Mouse (Mus musculus): ENCODE measurements around the gene Dlgap1. TPM values are rescaled to one million over a fixed set of nuclear protein-coding genes. Genes with fewer than 3 reads are reported as not detected.
A peak's percentile ranks its signal among the peaks of the same experiment; 100 is the strongest.

The Dlgap1 gene
- polyA plus RNA-seq, 1 experiment from 2014 or later: 0.50 TPM

- H3K36me3 ChIP-seq: no peaks in the 10 kb centered on the region
- H3K27me3 ChIP-seq: no peaks in the 10 kb centered on the region
- H3K9me3 ChIP-seq (replicated peaks): no peaks in the 10 kb centered on the region
- peak overlapping the region; percentile 98 for H3K4me2 ChIP-seq
- H3K4me1 ChIP-seq (replicated peaks): peaks cover 16% of the 10 kb centered on the region
- H3K4me3 ChIP-seq: peak overlapping the region; percentile 83
- peak overlapping the region; percentile 85 for H3K9ac ChIP-seq
- under 1% methylated on average over 33 of the region's 33 CpGs for WGBS
- peak overlapping the region; percentile 96 for H3K27ac ChIP-seq
- no peak for ATAC-seq (replicated peaks; ENCODE audit: insufficient number of reproducible peaks, insufficient read depth, low FRiP score, low read depth)
Observed at GRCm38 (mm10) chr17:70849399-70850232, 880.7 kb downstream of the Dlgap1 start.

GRCm38 (mm10) chr17:70850233-70850995 lies 881.5 kb downstream of the Dlgap1 start:
- H3K27ac ChIP-seq: peak overlapping the region; percentile 96
- H3K9ac ChIP-seq: peak overlapping the region; percentile 85
- peak overlapping the region; percentile 83 for H3K4me3 ChIP-seq
- H3K4me2 ChIP-seq: peak overlapping the region; percentile 98
- ATAC-seq (replicated peaks; ENCODE audit: insufficient number of reproducible peaks, insufficient read depth, low FRiP score, low read depth): peak; percentile 3; the same call in 1 of the 2 replicates
- H3K27me3 ChIP-seq: no peaks in the 10 kb centered on the region
- peaks cover 10% of the 10 kb centered on the region for H3K4me1 ChIP-seq (replicated peaks)
- no peaks in the 10 kb centered on the region for H3K36me3 ChIP-seq
- H3K9me3 ChIP-seq (replicated peaks): no peaks in the 10 kb centered on the region
- WGBS: under 1% methylated on average over 40 of the region's 40 CpGs

DNA sequence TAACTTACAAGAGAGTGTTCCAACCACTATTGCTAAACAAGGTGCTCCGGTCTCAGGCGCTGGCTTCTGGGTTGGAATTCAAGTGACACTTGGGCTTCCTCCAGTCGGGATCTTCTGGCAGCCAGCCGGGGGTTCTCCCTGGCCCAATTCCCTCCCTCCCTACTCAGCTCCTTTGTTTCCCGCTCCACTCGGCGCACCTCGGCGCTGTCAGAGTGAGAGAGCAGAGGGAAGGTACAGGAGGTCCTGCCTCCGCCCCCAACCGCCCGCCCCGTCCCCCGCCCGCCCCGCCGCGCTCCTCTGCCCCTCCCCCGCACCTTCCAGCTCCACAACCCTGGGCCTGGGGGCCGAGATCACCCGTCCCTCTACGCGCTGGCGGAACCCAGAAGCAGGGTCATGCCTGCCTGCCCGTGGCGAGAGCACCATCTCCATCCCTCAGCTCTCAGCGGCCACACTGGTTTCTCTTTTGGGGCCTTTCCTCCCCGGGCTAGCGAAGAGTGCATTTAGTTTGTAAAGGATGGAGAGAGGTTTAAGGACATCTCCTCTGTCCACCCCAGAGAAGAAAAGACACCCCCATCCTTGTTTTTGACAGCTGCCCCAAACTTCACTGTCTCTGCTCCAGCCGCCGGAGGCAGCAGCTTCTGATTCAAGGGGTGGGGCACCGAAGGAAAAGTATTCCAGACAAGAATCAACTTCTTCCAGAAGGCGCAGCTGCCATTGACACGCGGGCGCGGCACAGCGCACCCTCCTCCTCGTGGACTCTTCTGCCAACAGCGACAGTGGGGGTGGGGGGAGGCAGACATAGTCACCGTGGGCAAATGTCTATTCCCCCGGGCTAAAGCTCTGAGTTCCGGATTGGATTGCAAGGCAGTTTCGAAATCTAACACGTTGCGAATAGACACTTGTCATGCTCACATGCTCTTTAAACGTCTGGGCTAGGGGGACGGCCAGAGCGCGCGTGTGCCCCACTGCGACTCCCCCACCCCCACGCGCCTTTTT lies 882.4 kb downstream of the Dlgap1 start:
- H3K27me3 ChIP-seq: no peaks in the 10 kb centered on the region
- peak overlapping the region; percentile 98 for H3K4me2 ChIP-seq
- H3K4me3 ChIP-seq: peak overlapping the region; percentile 83
- ATAC-seq (replicated peaks; ENCODE audit: insufficient number of reproducible peaks, insufficient read depth, low FRiP score, low read depth): peak; percentile 61
- peak overlapping the region; percentile 85 for H3K9ac ChIP-seq
- no peaks in the 10 kb centered on the region for H3K9me3 ChIP-seq (replicated peaks)
- no peaks in the 10 kb centered on the region for H3K36me3 ChIP-seq
- H3K4me1 ChIP-seq (replicated peaks): peaks cover 6% of the 10 kb centered on the region
- WGBS: 1% methylated on average over 51 of the region's 54 CpGs
- H3K27ac ChIP-seq: peak overlapping the region; percentile 96

- ATAC-seq (replicated peaks; ENCODE audit: insufficient number of reproducible peaks, insufficient read depth, low FRiP score, low read depth): no peak
- Histone ChIP-seq H3K9me3 (replicated peaks) (no peaks in the 10 kb centered on the region), H3K9ac (peak overlapping the region; percentile 85), H3K27me3 (no peaks in the 10 kb centered on the region), H3K27ac (peak overlapping the region; percentile 96), H3K36me3 (no peaks in the 10 kb centered on the region), H3K4me3 (peak overlapping the region; percentile 83), H3K4me1 (replicated peaks) (peaks cover 6% of the 10 kb centered on the region), H3K4me2 (peak overlapping the region; percentile 98)
- under 1% methylated on average over 29 of the region's 29 CpGs for WGBS
Observed at GRCm38 (mm10) chr17:70852011-70852685, 883.3 kb downstream of the Dlgap1 start.

GRCm38 (mm10) chr17:70852686-70853386 lies 884.0 kb downstream of the Dlgap1 start:
- Histone ChIP-seq H3K9ac (peak overlapping the region; percentile 85), H3K27ac (peak overlapping the region; percentile 96), H3K36me3 (no peaks in the 10 kb centered on the region), H3K4me2 (peak overlapping the region; percentile 98), H3K9me3 (replicated peaks) (no peaks in the 10 kb centered on the region), H3K4me3 (peak overlapping the region; percentile 83), H3K27me3 (no peaks in the 10 kb centered on the region), H3K4me1 (replicated peaks) (peaks cover 6% of the 10 kb centered on the region)
- ATAC-seq (replicated peaks; ENCODE audit: insufficient number of reproducible peaks, insufficient read depth, low FRiP score, low read depth): peak; percentile 64
- under 1% methylated on average over 51 of the region's 51 CpGs for WGBS

DNA sequence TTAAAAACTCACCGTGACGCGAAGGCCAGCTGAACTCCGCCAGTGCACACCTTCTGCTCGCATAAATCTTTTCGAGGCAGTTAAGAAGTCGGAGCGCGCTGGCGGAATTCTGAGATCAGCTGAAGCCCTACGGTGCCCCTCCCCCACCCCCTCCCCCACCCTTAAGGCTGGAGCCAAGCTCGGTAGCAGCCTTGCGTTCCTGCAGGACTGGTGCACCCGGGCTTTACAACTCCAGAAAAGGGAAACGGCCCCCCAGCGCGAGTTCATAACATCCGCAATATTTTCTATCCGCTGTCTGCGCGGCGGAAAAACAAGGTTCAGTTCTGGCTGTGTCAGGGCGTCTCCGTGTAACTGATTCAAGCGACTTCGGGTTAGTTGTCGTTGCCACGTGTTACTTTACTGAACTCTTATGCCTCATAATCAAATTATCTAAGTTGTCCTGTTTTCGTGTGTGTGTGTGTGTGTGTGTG lies 884.6 kb downstream of the Dlgap1 start, which contains the start of gene Tgif1:
Gene Tgif1, minus strand, starts transcription at position 111 of the 470 bp plus-strand sequence.
- no peak for ATAC-seq (replicated peaks; ENCODE audit: insufficient number of reproducible peaks, insufficient read depth, low FRiP score, low read depth)
- peak within 1 kb of the TSS; percentile 85 for H3K9ac ChIP-seq
- peak within 1 kb of the TSS; percentile 98 for H3K4me2 ChIP-seq
- peaks cover 6% of the 10 kb centered on the region for H3K4me1 ChIP-seq (replicated peaks)
- peak within 1 kb of the TSS; percentile 83 for H3K4me3 ChIP-seq
- H3K27me3 ChIP-seq: no peaks in the 10 kb centered on the region
- no peaks in the 10 kb centered on the region for H3K36me3 ChIP-seq
- peak within 1 kb of the TSS; percentile 96 for H3K27ac ChIP-seq
- no peaks in the 10 kb centered on the region for H3K9me3 ChIP-seq (replicated peaks)
- under 1% methylated on average over 29 of the region's 29 CpGs for WGBS

DNA sequence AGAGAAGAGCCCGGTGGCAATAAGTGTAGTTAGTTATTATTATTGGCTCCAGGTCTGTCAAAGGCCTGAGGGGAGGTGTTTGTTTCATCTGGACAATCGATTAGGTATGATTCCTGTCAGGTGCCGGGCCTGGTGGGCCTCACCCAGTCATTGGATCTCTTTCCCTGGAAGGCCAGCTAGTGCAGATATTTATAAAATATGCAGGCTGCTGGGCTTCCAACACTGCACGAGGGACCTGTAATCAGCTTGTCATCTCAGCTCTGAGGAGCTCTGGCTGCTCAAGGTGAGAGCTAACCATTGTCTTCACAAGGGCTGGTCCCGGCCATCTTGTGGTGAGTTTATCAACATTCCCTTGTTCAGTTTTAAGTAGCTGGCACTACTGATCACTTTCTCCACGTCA lies 885.1 kb downstream of the Dlgap1 start:
- no peaks in the 10 kb centered on the region for H3K9me3 ChIP-seq (replicated peaks)

GRCm38 (mm10) chr17:70856871-70857415 lies 888.1 kb downstream of the Dlgap1 start:
- H3K27me3 ChIP-seq: no peaks in the 10 kb centered on the region
- H3K9ac ChIP-seq: no peak overlapping the region
- no peak for ATAC-seq (replicated peaks; ENCODE audit: insufficient number of reproducible peaks, insufficient read depth, low FRiP score, low read depth)
- no peak overlapping the region for H3K4me2 ChIP-seq
- no peak overlapping the region for H3K27ac ChIP-seq
- H3K36me3 ChIP-seq: no peaks in the 10 kb centered on the region
- 66% methylated on average over 12 of the region's 12 CpGs for WGBS
- no peaks in the 10 kb centered on the region for H3K9me3 ChIP-seq (replicated peaks)
- H3K4me1 ChIP-seq (replicated peaks): peaks cover 6% of the 10 kb centered on the region
- no peak overlapping the region for H3K4me3 ChIP-seq

More for the DNA sequence above, 885.1 kb downstream of the Dlgap1 start:
- H3K27ac ChIP-seq: peak overlapping the region; percentile 96
- no peak for ATAC-seq (replicated peaks; ENCODE audit: insufficient number of reproducible peaks, insufficient read depth, low FRiP score, low read depth)
- H3K27me3 ChIP-seq: no peaks in the 10 kb centered on the region
- H3K4me3 ChIP-seq: peak overlapping the region; percentile 83
- H3K9ac ChIP-seq: no peak overlapping the region
- H3K36me3 ChIP-seq: no peaks in the 10 kb centered on the region
- 32% methylated on average over 6 of the region's 6 CpGs for WGBS
- peak overlapping the region; percentile 98 for H3K4me2 ChIP-seq
- peaks cover 6% of the 10 kb centered on the region for H3K4me1 ChIP-seq (replicated peaks)

GRCm38 (mm10) chr17:70858814-70859213 lies 889.9 kb downstream of the Dlgap1 start:
- Histone ChIP-seq H3K36me3 (no peaks in the 10 kb centered on the region), H3K4me1 (replicated peaks) (peaks cover 5% of the 10 kb centered on the region), H3K4me3 (no peak overlapping the region), H3K9ac (no peak overlapping the region), H3K27ac (no peak overlapping the region), H3K4me2 (no peak overlapping the region), H3K9me3 (replicated peaks) (no peaks in the 10 kb centered on the region), H3K27me3 (no peaks in the 10 kb centered on the region)
- WGBS: 71% methylated on average over 4 of the region's 4 CpGs
- ATAC-seq (replicated peaks; ENCODE audit: insufficient number of reproducible peaks, insufficient read depth, low FRiP score, low read depth): no peak

Measured in heart, embryonic 15.5 days (tissue).